Mouse (Mus musculus): ENCODE measurements around the gene Siae.

The Siae gene

DNA sequence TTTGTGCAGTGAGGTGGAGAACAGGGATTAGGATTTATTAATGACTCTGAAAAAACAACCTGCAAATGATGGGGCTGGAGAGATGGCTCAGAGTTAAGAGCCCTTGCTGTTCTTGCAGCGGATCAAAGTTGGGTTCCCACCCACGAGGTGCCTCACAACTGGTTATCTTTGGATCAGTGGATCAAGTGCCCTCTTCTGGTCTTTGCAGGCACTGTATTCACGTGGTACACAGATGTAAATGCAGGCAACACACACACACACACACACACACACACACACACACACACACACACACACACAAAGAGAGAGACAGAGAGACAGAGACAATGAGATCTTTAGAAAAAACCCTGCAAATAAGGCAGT lies 132.4 kb downstream of the Siae start:
- no peak for DNase-seq

DNA sequence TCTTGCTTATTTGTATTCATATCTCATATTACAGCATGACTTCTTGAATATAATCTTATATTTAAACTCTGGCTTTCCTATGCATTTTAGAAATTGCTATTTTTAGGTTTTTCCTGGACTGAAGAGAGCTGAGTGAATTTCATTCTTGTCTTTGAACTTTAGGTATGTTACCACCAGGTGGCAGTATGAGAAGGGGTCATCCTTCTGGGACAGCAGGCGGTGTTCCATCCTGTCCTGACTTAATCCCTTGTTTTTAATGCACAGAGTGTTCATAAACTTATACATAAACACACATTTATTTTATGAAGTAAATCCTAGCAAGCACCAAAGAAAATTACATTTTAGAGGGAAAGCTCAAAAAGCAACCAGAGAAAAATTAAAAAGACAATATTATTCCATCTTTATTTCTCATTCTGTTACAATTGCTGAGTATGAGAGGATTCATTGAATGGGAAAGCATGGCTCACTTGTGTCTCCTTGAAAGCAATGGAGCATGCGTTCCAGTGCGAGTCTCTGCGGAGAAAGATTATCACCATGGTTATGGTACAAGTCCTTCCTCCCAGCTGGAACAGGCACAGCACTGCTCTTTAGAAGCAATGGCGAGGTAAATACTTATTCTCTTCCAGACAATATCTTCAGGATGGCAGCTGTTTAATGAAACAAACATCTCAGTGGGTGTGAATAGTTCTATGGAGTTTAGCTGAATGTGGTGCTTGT lies 134.6 kb downstream of the Siae start:
- no peak for DNase-seq

Data from cerebellum, postnatal 36 days (tissue).